Mouse (Mus musculus) urinary bladder, postnatal 36 days (tissue): Measurements from ENCODE around the gene Hps1.

Source experiments
- DNase-seq, 2 experiments: peaks; one replicate each; pipeline ENCODE4 v3.0.0; 2022; ENCODE audit warnings: low spot score in 2 of 2, mixed read lengths in 1 of 2

Gene Hps1

GRCm38 (mm10) chr19:42755148-42755870, 24.5 kb downstream of the Hps1 start:
- DNase-seq: peak in 1 of 2 experiments; percentile 17

- DNase-seq: peak; percentile 60 to 82
Measured at GRCm38 (mm10) chr19:42753141-42753917, 26.4 kb downstream of the Hps1 start.

- peak; percentile 64 to 79 for DNase-seq
Measured at GRCm38 (mm10) chr19:42752363-42752931, 27.3 kb downstream of the Hps1 start, which contains the start of gene Pyroxd2. TSS of gene Pyroxd2 (minus strand) at chr19:42752775.

GRCm38 (mm10) chr19:42750196-42750595, 29.6 kb downstream of the Hps1 start:
- DNase-seq: no peak

- DNase-seq: no peak
Measured at GRCm38 (mm10) chr19:42746702-42747101, 33.1 kb downstream of the Hps1 start.

GRCm38 (mm10) chr19:42745869-42746224, 33.9 kb downstream of the Hps1 start:
- DNase-seq: no peak

- no peak for DNase-seq
Measured at GRCm38 (mm10) chr19:42745084-42745868, 34.5 kb downstream of the Hps1 start.

GRCm38 (mm10) chr19:42744162-42744586, 35.6 kb downstream of the Hps1 start:
- DNase-seq: peak; percentile 15 to 52

- no peak for DNase-seq
Measured at GRCm38 (mm10) chr19:42743261-42743660, 36.5 kb downstream of the Hps1 start.

GRCm38 (mm10) chr19:42741884-42742283, 37.9 kb downstream of the Hps1 start:
- DNase-seq: no peak

GRCm38 (mm10) chr19:42740163-42740899, 39.4 kb downstream of the Hps1 start:
- DNase-seq: no peak

- no peak for DNase-seq
Measured at GRCm38 (mm10) chr19:42739734-42740133, 40.0 kb downstream of the Hps1 start.

- DNase-seq: no peak
Measured at GRCm38 (mm10) chr19:42737753-42738152, 42.0 kb downstream of the Hps1 start.

GRCm38 (mm10) chr19:42734982-42735381, 44.8 kb downstream of the Hps1 start:
- DNase-seq: no peak

- DNase-seq: no peak
Measured at GRCm38 (mm10) chr19:42727424-42727823, 52.4 kb downstream of the Hps1 start.

GRCm38 (mm10) chr19:42726766-42727165, 53.0 kb downstream of the Hps1 start:
- no peak for DNase-seq

GRCm38 (mm10) chr19:42725973-42726350, 53.8 kb downstream of the Hps1 start:
- DNase-seq: no peak

GRCm38 (mm10) chr19:42725056-42725972, 54.5 kb downstream of the Hps1 start:
- DNase-seq: no peak

GRCm38 (mm10) chr19:42723302-42723701, 56.5 kb downstream of the Hps1 start:
- no peak for DNase-seq

GRCm38 (mm10) chr19:42722500-42722899, 57.3 kb downstream of the Hps1 start:
- no peak for DNase-seq
